Mouse (Mus musculus) heart, postnatal 25 days (tissue): ENCODE results near the gene Cdk14. TPM values are rescaled to one million over a fixed set of nuclear protein-coding genes. Genes with fewer than 3 reads are reported as not detected.
A peak's percentile ranks its signal among the peaks of the same experiment; 100 is the strongest.

Source experiments
- DNase-seq: peaks from one replicate; pipeline ENCODE4 v3.0.0; 2022; ENCODE audit warnings: low spot score
- intact Hi-C: fragments of 180-260 bp; cut with DNase I; formaldehyde crosslinking; loops from one replicate; pipeline ENCODE4 v1.15.1; 2025
- total RNA-seq, 2 experiments: library from RNA; stranded (reverse); gene quantifications; 2 replicates each; pipeline ENCODE4 v1.2.3; 2021

The Cdk14 gene
- 10 to 100 TPM in 1 of 2 experiments, 1 to 10 TPM in 1; 9.8 to 10.2 TPM for total RNA-seq

GRCm38 (mm10) chr5:5419992-5420455 lies at the start of gene Cdk14:
Gene Cdk14 (minus strand): TSS chr5:5420312.
- DNase-seq: no peak

GRCm38 (mm10) chr5:5465256-5465655 lies 45.1 kb upstream of the Cdk14 start:
- intact Hi-C loops: no loop called here
- DNase-seq: no peak

More at GRCm38 (mm10) chr5:5419992-5420455, at the start of gene Cdk14:
- intact Hi-C loops: no loop called here

- intact Hi-C loops: no loop called here
- no peak for DNase-seq
Observed at GRCm38 (mm10) chr5:5431746-5432438, 11.8 kb upstream of the Cdk14 start.

GRCm38 (mm10) chr5:5423723-5424171 lies 3.6 kb upstream of the Cdk14 start:
- intact Hi-C loops: no loop called here
- no peak for DNase-seq

GRCm38 (mm10) chr5:5423081-5423480 lies 3.0 kb upstream of the Cdk14 start:
- no peak for DNase-seq
- intact Hi-C loops: no loop called here

GRCm38 (mm10) chr5:5421439-5421838 lies 1.3 kb upstream of the Cdk14 start:
- intact Hi-C loops: no loop called here
- no peak for DNase-seq

DNA sequence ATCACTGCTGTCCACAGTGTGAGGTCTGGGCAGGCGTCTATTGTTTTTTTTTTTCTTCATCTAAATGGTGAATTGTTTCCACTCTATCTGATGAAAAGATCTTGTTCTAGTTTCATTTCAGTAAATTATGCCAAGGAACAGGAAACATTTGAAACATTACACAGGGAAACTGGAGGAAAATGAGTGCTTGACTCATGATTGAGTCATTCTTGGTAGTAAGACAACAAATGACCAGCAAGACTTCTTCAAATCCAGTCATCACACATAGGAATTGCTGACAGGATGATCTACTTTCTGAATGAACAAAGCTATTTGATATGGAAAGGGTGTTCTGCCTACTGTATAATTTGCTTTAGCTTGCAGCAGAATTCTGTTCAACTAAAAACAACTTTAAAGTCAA lies 859 bp downstream of the Cdk14 start:
- intact Hi-C loops: no loop called here
- no peak for DNase-seq

DNA sequence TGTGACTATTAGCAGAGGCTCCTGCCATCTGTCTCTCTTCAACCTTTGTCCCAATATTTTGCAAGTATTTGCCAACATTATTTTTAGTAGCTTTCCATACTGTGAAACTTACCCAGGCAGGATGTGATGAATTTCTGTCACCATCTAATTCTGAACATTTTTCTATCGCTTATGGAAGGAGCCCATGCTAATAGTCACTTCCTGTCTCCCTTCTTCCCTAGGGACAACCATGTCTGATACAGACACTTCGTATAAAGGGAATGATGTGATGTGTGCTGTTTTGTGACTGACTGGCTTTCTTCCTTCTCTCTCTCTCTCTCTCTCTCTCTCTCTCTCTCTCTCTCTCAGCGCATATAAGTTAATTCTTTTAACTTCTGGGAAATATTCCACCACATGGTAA lies 5.3 kb downstream of the Cdk14 start:
- DNase-seq: no peak
- intact Hi-C loops: no loop called here

- intact Hi-C loops: no loop called here
- no peak for DNase-seq
Observed at GRCm38 (mm10) chr5:5411886-5412285, 8.2 kb downstream of the Cdk14 start.

GRCm38 (mm10) chr5:5401986-5402385 lies 18.1 kb downstream of the Cdk14 start:
- DNase-seq: no peak
- intact Hi-C loops: no loop called here

DNA sequence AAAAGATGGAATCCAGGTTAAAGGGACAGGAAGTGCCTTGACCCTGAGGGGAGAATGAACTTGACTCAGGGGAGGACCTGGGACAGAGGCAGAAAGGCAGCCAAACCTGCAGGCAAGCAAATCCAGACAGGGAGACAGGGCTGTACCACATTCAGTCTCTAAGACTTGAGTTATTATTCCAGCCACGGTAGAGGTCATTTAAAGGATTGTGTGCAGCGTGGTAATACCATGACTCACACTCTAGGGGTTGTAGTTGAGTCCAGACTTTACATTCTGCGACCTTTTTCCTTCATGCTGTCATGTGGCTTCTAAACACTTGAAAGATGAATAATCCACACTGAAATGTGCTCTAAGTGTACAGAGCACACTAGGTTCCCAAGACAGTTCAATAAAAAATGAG lies 27.3 kb downstream of the Cdk14 start:
- DNase-seq: no peak
- intact Hi-C loops: no loop called here

GRCm38 (mm10) chr5:5380731-5381718 lies 39.1 kb downstream of the Cdk14 start:
- intact Hi-C loops: loop anchor here (1.0 to 5.0 kb wide), 2 partner anchors 199 to 419 kb away; no protein-coding TSS in a partner anchor
- DNase-seq: no peak

- peak; percentile 53 for DNase-seq
- intact Hi-C loops: loop anchor here (5.0 kb wide), 4 partner anchors 38 to 198 kb away; no protein-coding TSS in a partner anchor
Observed at GRCm38 (mm10) chr5:5379870-5380730, 40.0 kb downstream of the Cdk14 start.

- no peak for DNase-seq
- intact Hi-C loops: loop anchor here (5.0 kb wide), 3 partner anchors 37 to 117 kb away; no protein-coding TSS in a partner anchor
Observed at GRCm38 (mm10) chr5:5379501-5379869, 40.6 kb downstream of the Cdk14 start.

DNA sequence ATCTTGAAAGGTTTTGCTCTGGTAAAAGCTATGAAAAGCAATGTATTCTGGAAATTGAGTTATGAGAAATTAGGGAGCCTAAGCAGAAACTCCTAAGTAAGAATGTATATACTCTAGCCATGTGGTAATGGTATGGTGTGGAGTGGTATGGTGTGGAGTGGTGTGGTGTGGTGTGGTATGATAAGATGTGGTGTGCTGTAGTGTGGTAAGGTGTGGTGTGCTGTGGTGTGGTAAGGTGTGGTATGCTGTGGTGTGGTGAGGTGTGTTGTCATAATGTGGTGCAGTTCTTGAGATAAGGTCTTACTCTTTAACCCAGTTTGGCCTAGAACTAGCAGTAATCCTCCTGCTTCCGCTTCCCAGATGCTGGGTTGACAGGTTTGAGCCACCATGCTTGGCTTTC lies 45.7 kb downstream of the Cdk14 start:
- intact Hi-C loops: no loop called here
- DNase-seq: no peak

GRCm38 (mm10) chr5:5373541-5373940 lies 46.6 kb downstream of the Cdk14 start:
- no peak for DNase-seq
- intact Hi-C loops: no loop called here

DNA sequence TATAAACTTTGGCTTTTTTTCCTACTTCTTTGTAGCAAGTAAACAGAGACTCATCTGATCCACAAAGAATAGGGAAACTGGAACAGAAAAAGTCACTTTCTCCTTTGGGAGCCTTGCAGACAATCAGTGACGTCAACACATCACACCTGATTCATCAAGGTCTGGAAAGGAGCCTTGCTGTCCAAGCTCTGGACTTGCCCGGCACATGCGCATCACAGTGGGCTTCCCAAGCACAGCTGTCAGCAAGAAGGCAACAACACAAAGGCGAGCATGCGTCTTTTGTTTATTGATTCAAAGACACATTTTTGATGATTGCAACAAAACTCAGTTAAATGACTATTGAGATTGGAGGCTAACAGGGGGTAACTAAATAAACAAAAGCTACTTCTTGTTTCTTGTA lies 47.2 kb downstream of the Cdk14 start:
- intact Hi-C loops: no loop called here
- DNase-seq: no peak

GRCm38 (mm10) chr5:5372354-5372753 lies 47.8 kb downstream of the Cdk14 start:
- intact Hi-C loops: no loop called here

GRCm38 (mm10) chr5:5370322-5371082 lies 49.6 kb downstream of the Cdk14 start:
- intact Hi-C loops: no loop called here

More at GRCm38 (mm10) chr5:5372354-5372753, 47.8 kb downstream of the Cdk14 start:
- no peak for DNase-seq

More at GRCm38 (mm10) chr5:5370322-5371082, 49.6 kb downstream of the Cdk14 start:
- no peak for DNase-seq
